Mouse (Mus musculus) intestine, embryonic 16.5 days (tissue): Measurements from ENCODE around the gene Nsd1. TPM values are rescaled to one million over a fixed set of nuclear protein-coding genes. Genes with fewer than 3 reads are reported as not detected.

ENCODE experiments used
- ATAC-seq: fragments of 200-750 bp; cut with Nextera tagmentation; 2 replicates; pipeline ENCODE4 v1.8.0; 2017; ENCODE audit warnings: moderate TSS enrichment, moderate library complexity
- H3K27ac ChIP-seq: fragments of 300-500 bp; sonication (generic); 2 replicates; pipeline ENCODE4 v1.5.1; 2014; ENCODE audit warnings: mild to moderate bottlenecking, low read length
- H3K27me3 ChIP-seq: fragments of 300-500 bp; sonication (generic); replicated peaks from 2 replicates; pipeline ENCODE4 v1.6.1; 2014; ENCODE audit warnings: low read length, control low read depth, mixed read lengths; ENCODE audit not compliant: control insufficient read depth, insufficient read depth
- H3K36me3 ChIP-seq: fragments of 300-500 bp; sonication (generic); 2 replicates; pipeline ENCODE4 v1.6.1; 2014; ENCODE audit warnings: low read length, control low read depth; ENCODE audit not compliant: control insufficient read depth, insufficient read depth
- H3K4me1 ChIP-seq: fragments of 300-500 bp; sonication (generic); 2 replicates; pipeline ENCODE4 v1.6.1; 2014; ENCODE audit warnings: low read length, control low read depth, mixed read lengths; ENCODE audit not compliant: control insufficient read depth, insufficient read depth
- H3K4me2 ChIP-seq: fragments of 300-500 bp; sonication (generic); 2 replicates; pipeline ENCODE4 v1.6.1; 2014; ENCODE audit warnings: low read depth, low read length, control low read depth
- H3K4me3 ChIP-seq: fragments of 300-500 bp; sonication (generic); 2 replicates; pipeline ENCODE4 v1.5.1; 2014; ENCODE audit warnings: mild to moderate bottlenecking, low read length
- H3K9ac ChIP-seq: fragments of 300-500 bp; sonication (generic); 2 replicates; pipeline ENCODE4 v1.6.1; 2014; ENCODE audit warnings: low read depth, low read length
- H3K9me3 ChIP-seq: fragments of 300-500 bp; sonication (generic); 2 replicates; pipeline ENCODE4 v1.6.1; 2016; ENCODE audit warnings: low read length, control low read depth; ENCODE audit not compliant: control insufficient read depth
- WGBS: fragments of 180-500 bp; shearing (Covaris S2); extraction: QIAGEN DNeasy Blood & Tissue Kit; methylation state at CpG from one replicate; pipeline ENCODE4 v1.1.7; 2014; 5-methylcytosine and 5-hydroxymethylcytosine counted together
- polyA plus RNA-seq: library from polyadenylated mRNA; unstranded; fragments of >200 nt; fragmentation: Nextera tagmentation; extraction: Ambion mirVana; gene quantifications from 2 replicates; pipeline ENCODE4 v1.2.1, GENCODE M21; 2015

The Nsd1 gene
- polyA plus RNA-seq, 1 experiment from 2014 or later = 37.1 TPM

- no peak overlapping the region for H3K27ac ChIP-seq
- peaks cover 25% of the 10 kb centered on the region for H3K4me1 ChIP-seq
- H3K9me3 ChIP-seq = no peaks in the 10 kb centered on the region
- ATAC-seq = no peak
- H3K4me2 ChIP-seq = no peak overlapping the region
- 0 out of 2 replicates have a peak, but pooled peaks cover 3% of the 10 kb centered on the region for H3K36me3 ChIP-seq
- H3K4me3 ChIP-seq = no peak overlapping the region
- 79% methylated on average over 13 of the region's 13 CpGs for WGBS
- H3K9ac ChIP-seq = no peak overlapping the region
- no peaks in the 10 kb centered on the region for H3K27me3 ChIP-seq
Measured at GRCm38 (mm10) chr13:55208837-55209648, 539 bp upstream of the Nsd1 start.

GRCm38 (mm10) chr13:55210193-55210970 is 800 bp downstream of the Nsd1 start:
- Histone ChIP-seq H3K4me3 (peak overlapping the region; percentile 87), H3K27ac (peak overlapping the region; percentile 99), H3K36me3 (0 out of 2 replicates have a peak, but pooled peaks cover 3% of the 10 kb centered on the region), H3K4me2 (peak overlapping the region; percentile 95), H3K27me3 (no peaks in the 10 kb centered on the region), H3K9ac (peak overlapping the region; percentile 98), H3K9me3 (no peaks in the 10 kb centered on the region), H3K4me1 (peaks cover 34% of the 10 kb centered on the region)
- peak; percentile 54 for ATAC-seq
- 2% methylated on average over 70 of the region's 77 CpGs for WGBS

GRCm38 (mm10) chr13:55210971-55211220 is 1.3 kb downstream of the Nsd1 start:
- no peaks in the 10 kb centered on the region for H3K27me3 ChIP-seq
- no peaks in the 10 kb centered on the region for H3K9me3 ChIP-seq
- ATAC-seq = peak; percentile 72
- H3K4me1 ChIP-seq = peaks cover 38% of the 10 kb centered on the region
- peak overlapping the region; percentile 87 for H3K4me3 ChIP-seq
- WGBS = 0% methylated on average over 17 of the region's 17 CpGs
- peak overlapping the region; percentile 99 for H3K27ac ChIP-seq
- H3K9ac ChIP-seq = peak overlapping the region; percentile 98
- 0 out of 2 replicates have a peak, but pooled peaks cover 3% of the 10 kb centered on the region for H3K36me3 ChIP-seq
- peak overlapping the region; percentile 95 for H3K4me2 ChIP-seq

- Histone ChIP-seq H3K4me1 (peaks cover 42% of the 10 kb centered on the region), H3K4me3 (peak overlapping the region; percentile 87), H3K9ac (peak overlapping the region; percentile 98), H3K4me2 (peak overlapping the region; percentile 95), H3K27ac (peak overlapping the region; percentile 99), H3K36me3 (0 out of 2 replicates have a peak, but pooled peaks cover 3% of the 10 kb centered on the region), H3K27me3 (no peaks in the 10 kb centered on the region), H3K9me3 (no peaks in the 10 kb centered on the region)
- peak; percentile 82 for ATAC-seq
- under 1% methylated on average over 44 of the region's 93 CpGs for WGBS
Measured at GRCm38 (mm10) chr13:55211221-55212010, 1.8 kb downstream of the Nsd1 start.

GRCm38 (mm10) chr13:55212011-55212360 is 2.4 kb downstream of the Nsd1 start:
- ATAC-seq = peak; percentile 57
- Histone ChIP-seq H3K9ac (peak overlapping the region; percentile 98), H3K4me1 (peaks cover 43% of the 10 kb centered on the region), H3K27me3 (no peaks in the 10 kb centered on the region), H3K9me3 (no peaks in the 10 kb centered on the region), H3K36me3 (0 out of 2 replicates have a peak, but pooled peaks cover 3% of the 10 kb centered on the region), H3K4me2 (peak overlapping the region; percentile 95), H3K27ac (peak overlapping the region; percentile 99), H3K4me3 (peak overlapping the region; percentile 87)
- 0% methylated on average over 3 of the region's 32 CpGs for WGBS

GRCm38 (mm10) chr13:55212361-55213137 is 3.0 kb downstream of the Nsd1 start:
- peak overlapping the region; percentile 98 for H3K9ac ChIP-seq
- WGBS = under 1% methylated on average over 58 of the region's 58 CpGs
- no peaks in the 10 kb centered on the region for H3K9me3 ChIP-seq
- no peaks in the 10 kb centered on the region for H3K27me3 ChIP-seq
- H3K4me2 ChIP-seq = peak overlapping the region; percentile 95
- peak overlapping the region; percentile 99 for H3K27ac ChIP-seq
- H3K4me1 ChIP-seq = peaks cover 43% of the 10 kb centered on the region
- 0 out of 2 replicates have a peak, but pooled peaks cover 3% of the 10 kb centered on the region for H3K36me3 ChIP-seq
- peak overlapping the region; percentile 87 for H3K4me3 ChIP-seq
- ATAC-seq = no peak

GRCm38 (mm10) chr13:55213138-55213806 is 3.7 kb downstream of the Nsd1 start:
- WGBS = 53% methylated on average over 10 of the region's 10 CpGs

GRCm38 (mm10) chr13:55224364-55224763 is 14.8 kb downstream of the Nsd1 start:
- no peak for ATAC-seq
- no peak overlapping the region for H3K27ac ChIP-seq
- WGBS = 89% methylated on average over 3 of the region's 3 CpGs

More at GRCm38 (mm10) chr13:55213138-55213806, 3.7 kb downstream of the Nsd1 start:
- peak overlapping the region; percentile 95 for H3K4me2 ChIP-seq
- H3K4me3 ChIP-seq = peak overlapping the region; percentile 87
- ATAC-seq = no peak
- no peaks in the 10 kb centered on the region for H3K9me3 ChIP-seq
- peak overlapping the region; percentile 99 for H3K27ac ChIP-seq
- H3K36me3 ChIP-seq = 0 out of 2 replicates have a peak, but pooled peaks cover 3% of the 10 kb centered on the region
- H3K4me1 ChIP-seq = peaks cover 45% of the 10 kb centered on the region
- peak overlapping the region; percentile 98 for H3K9ac ChIP-seq
- H3K27me3 ChIP-seq = no peaks in the 10 kb centered on the region

More at GRCm38 (mm10) chr13:55224364-55224763, 14.8 kb downstream of the Nsd1 start:
- no peaks in the 10 kb centered on the region for H3K27me3 ChIP-seq
- no peaks in the 10 kb centered on the region for H3K4me1 ChIP-seq
- no peaks in the 10 kb centered on the region for H3K9me3 ChIP-seq
- H3K9ac ChIP-seq = no peak overlapping the region
- H3K36me3 ChIP-seq = peaks cover 10% of the 10 kb centered on the region; the same call in 1 of the 2 replicates
- H3K4me2 ChIP-seq = no peak overlapping the region
- H3K4me3 ChIP-seq = no peak overlapping the region
